In genomic region chr1:93236545-93236924, GRCm38 (mm10) we compare ENCODE assay signal across 8 mouse cellular contexts. TPM values are rescaled to one million over a fixed set of nuclear protein-coding genes. Genes with fewer than 3 reads are reported as not detected.
DNase-seq lines count a peak whose midpoint lies in the region; ATAC-seq lines count a peak whose summit lies in the region.

No protein-coding gene starts in this region.

- peak overlapping the region; percentile 69 for H3K4me3 ChIP-seq in heart, embryonic 13.5 days
- H3K4me3 ChIP-seq in forebrain, embryonic 16.5 days (replicated peaks; ENCODE audit: low read length), result peak overlapping the region; percentile 55
- H3K4me3 ChIP-seq in liver, embryonic 13.5 days (replicated peaks), result peak overlapping the region; percentile 54

- H3K9ac ChIP-seq in heart, embryonic 13.5 days, result peak overlapping the region; percentile 82
- H3K9ac ChIP-seq in forebrain, embryonic 16.5 days (replicated peaks; ENCODE audit: low read depth, low read length), result no peak overlapping the region
- no peak overlapping the region for H3K9ac ChIP-seq in liver, embryonic 13.5 days

- no peak for ATAC-seq in heart, embryonic 13.5 days (ENCODE audit: extremely low read depth, insufficient number of reproducible peaks, low FRiP score, low TSS enrichment)
- ATAC-seq in forebrain, embryonic 16.5 days, result peak; percentile 47
- ATAC-seq in liver, embryonic 13.5 days (ENCODE audit: low read depth), result no peak

- H3K4me1 ChIP-seq in heart, embryonic 13.5 days, result peaks cover 20% of the 10 kb centered on the region
- peaks cover 15% of the 10 kb centered on the region for H3K4me1 ChIP-seq in forebrain, embryonic 16.5 days (replicated peaks; ENCODE audit: control insufficient read depth, insufficient read depth, low read length)
- no peaks in the 10 kb centered on the region; the same call in none of the 2 replicates for H3K4me1 ChIP-seq in liver, embryonic 13.5 days (replicated peaks)

- no peak for DNase-seq in heart, adult 18-20 months
- DNase-seq in R1 (ENCODE audit: low read depth, low spot score), result peak; percentile 75
- no peak for DNase-seq in liver, embryonic 13.5 days
- peak; percentile 13 for DNase-seq in retina, postnatal 7 days (ENCODE audit: low read depth, low spot score)
- DNase-seq in left cerebral cortex, adult 9 months (ENCODE audit: low spot score in 2 of 2), result no peak
- DNase-seq in adrenal gland, postnatal 36 days, result no peak

- peak overlapping the region; percentile 20; the same call in 1 of the 2 replicates for H3K27ac ChIP-seq in heart, embryonic 13.5 days (replicated peaks)
- no peak overlapping the region for H3K27ac ChIP-seq in forebrain, embryonic 16.5 days (ENCODE audit: low read length)
- no peak overlapping the region for H3K27ac ChIP-seq in liver, embryonic 13.5 days

- peak overlapping the region; percentile 100 for H3K4me2 ChIP-seq in heart, embryonic 13.5 days
- peak overlapping the region; percentile 100 for H3K4me2 ChIP-seq in forebrain, embryonic 16.5 days (ENCODE audit: low read length)
- peak overlapping the region; percentile 74 for H3K4me2 ChIP-seq in liver, embryonic 13.5 days

- H3K27me3 ChIP-seq in heart, embryonic 13.5 days (replicated peaks), result peaks cover 49% of the 10 kb centered on the region
- peaks cover 16% of the 10 kb centered on the region; the same call in 1 of the 2 replicates for H3K27me3 ChIP-seq in forebrain, embryonic 16.5 days (replicated peaks; ENCODE audit: control insufficient read depth, insufficient read depth, low read length)
- peaks cover 49% of the 10 kb centered on the region for H3K27me3 ChIP-seq in liver, embryonic 13.5 days

- no peaks in the 10 kb centered on the region for H3K36me3 ChIP-seq in heart, embryonic 13.5 days
- H3K36me3 ChIP-seq in forebrain, embryonic 16.5 days (ENCODE audit: control insufficient read depth, insufficient read depth), result no peaks in the 10 kb centered on the region
- no peaks in the 10 kb centered on the region for H3K36me3 ChIP-seq in liver, embryonic 13.5 days

- 8% methylated on average over 3 of the region's 3 CpGs for WGBS in heart, embryonic 13.5 days
- 11% methylated on average over 3 of the region's 3 CpGs for WGBS in forebrain, embryonic 16.5 days
- 11% methylated on average over 3 of the region's 3 CpGs for WGBS in liver, embryonic 13.5 days (ENCODE audit: insufficient replicate concordance)

- H3K9me3 ChIP-seq in heart, embryonic 13.5 days, result no peaks in the 10 kb centered on the region
- H3K9me3 ChIP-seq in forebrain, embryonic 16.5 days (ENCODE audit: control insufficient read depth, low read length), result no peaks in the 10 kb centered on the region
- H3K9me3 ChIP-seq in liver, embryonic 13.5 days (replicated peaks), result no peaks in the 10 kb centered on the region

RNA-seq across cellular contexts. Expression of gene Sned1, which starts 0.9 kb away (rescaled TPM):
- 3.8 and 5.0 TPM in 2 replicates for polyA plus RNA-seq in heart, embryonic 13.5 days (2015; fragmentation: Nextera tagmentation; extraction: Ambion mirVana)
- total RNA-seq in heart, adult 18-20 months (2021), result 1 to 10 TPM; 4.2 to 7.5 TPM
- 4.2 and 5.5 TPM in 2 replicates for polyA plus RNA-seq in forebrain, embryonic 16.5 days (2015; fragmentation: Nextera tagmentation; extraction: Ambion mirVana)
- polyA plus RNA-seq in liver, embryonic 13.5 days (2015; fragmentation: Nextera tagmentation; extraction: Ambion mirVana), result 0.25 and 0.29 TPM in 2 replicates
- total RNA-seq in adrenal gland, postnatal 36 days (2021), result 10 to 100 TPM; 15.5 to 18.3 TPM

Comparison
In these comparisons a context has a peak if more than half of its experiments do, and no peak if none do; other contexts are left out.
1. DNase-seq: peak in R1 (single experiment) and retina, postnatal 7 days (single experiment); none in heart, adult 18-20 months (0 of 2), liver, embryonic 13.5 days (single experiment), left cerebral cortex, adult 9 months (0 of 2) and adrenal gland, postnatal 36 days (0 of 2).
2. Peak in every context shown above with its lines, with median percentiles within 50 percentile points of each other: H3K4me2 ChIP-seq and H3K4me3 ChIP-seq.